Mouse (Mus musculus): ENCODE results near the gene Plekho2. TPM values are rescaled to one million over a fixed set of nuclear protein-coding genes. Genes with fewer than 3 reads are reported as not detected.

The Plekho2 gene
- polyA plus RNA-seq, 1 experiment from 2014 or later: 4.5 TPM

DNA sequence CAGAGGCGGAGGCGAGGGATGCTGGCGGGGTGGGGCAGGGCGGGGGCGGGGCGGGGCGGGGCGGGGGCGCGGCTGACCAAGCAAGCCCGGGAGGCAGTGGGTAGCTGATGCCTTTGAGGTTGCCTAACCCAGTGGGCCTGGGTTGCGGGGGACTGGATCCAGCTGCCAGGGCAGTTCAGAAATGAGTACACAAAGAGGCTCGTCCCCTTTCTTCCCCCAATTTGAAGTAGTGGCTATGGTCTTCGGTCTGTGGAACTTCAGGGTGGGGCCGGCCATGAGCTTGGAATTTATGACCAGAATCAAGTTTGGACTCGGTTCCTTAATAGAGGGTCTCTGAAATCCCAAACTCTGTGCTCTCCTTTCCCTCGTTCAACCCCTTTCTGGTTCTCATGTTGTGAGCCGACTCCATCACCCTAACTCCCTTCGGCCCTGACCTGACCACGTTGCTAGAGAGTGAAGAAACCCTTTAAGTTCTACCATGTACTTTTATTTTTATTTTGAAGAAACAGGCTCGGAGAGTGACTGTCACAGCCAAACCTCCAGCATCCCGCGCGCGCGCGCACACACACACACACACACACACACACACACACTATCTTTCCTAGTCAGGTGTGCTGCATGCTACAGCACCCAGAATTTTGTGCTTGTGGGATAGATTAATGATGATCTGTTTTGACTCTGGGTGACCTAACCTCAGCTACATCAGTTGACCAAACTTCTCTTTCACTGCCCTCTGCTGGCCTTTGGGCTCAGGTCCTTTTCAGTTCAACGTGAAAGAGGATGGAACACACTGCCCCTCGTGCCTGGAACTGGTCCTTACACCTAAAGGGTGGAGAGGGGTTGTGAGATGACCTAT is 789 bp upstream of the Plekho2 start:
- Histone ChIP-seq H3K9me3 (no peaks in the 10 kb centered on the region), H3K4me2 (peak overlapping the region; percentile 90), H3K9ac (peak overlapping the region; percentile 47), H3K27me3 (replicated peaks) (no peaks in the 10 kb centered on the region), H3K27ac (peak overlapping the region; percentile 65; the same call in 1 of the 2 replicates), H3K4me3 (peak overlapping the region; percentile 58), H3K36me3 (replicated peaks) (no peaks in the 10 kb centered on the region), H3K4me1 (peaks cover 19% of the 10 kb centered on the region)
- peak; percentile 77 for ATAC-seq (replicated peaks)
- 4% methylated on average over 23 of the region's 29 CpGs for WGBS

DNA sequence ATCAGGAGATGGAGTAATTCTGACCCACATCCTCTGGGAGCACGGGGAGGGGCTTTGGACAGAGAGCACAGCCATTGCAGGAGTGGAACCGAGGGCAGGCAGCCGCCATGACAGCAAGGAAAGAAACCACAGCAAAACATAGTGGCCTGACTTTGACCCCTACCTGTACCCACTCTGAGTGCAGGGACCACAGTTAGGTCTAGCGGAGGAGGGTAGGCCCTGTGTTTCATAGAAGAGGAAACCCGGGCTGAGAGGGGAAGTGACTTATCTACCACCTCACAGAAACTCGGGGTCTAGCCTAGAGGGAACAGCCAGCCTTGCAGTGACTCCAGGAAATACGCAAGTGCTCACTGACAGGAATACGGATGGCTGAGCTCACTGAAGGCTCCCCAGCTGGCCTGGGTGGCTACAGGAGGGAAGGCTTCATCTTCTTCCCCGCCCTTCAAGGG is 1.0 kb downstream of the Plekho2 start:
- WGBS: 61% methylated on average over 9 of the region's 9 CpGs
- H3K4me2 ChIP-seq: peak overlapping the region; percentile 90
- no peak for ATAC-seq (replicated peaks)
- no peaks in the 10 kb centered on the region for H3K27me3 ChIP-seq (replicated peaks)
- H3K4me3 ChIP-seq: peak overlapping the region; percentile 58; the same call in 1 of the 2 replicates
- no peak overlapping the region for H3K27ac ChIP-seq
- H3K9ac ChIP-seq: no peak overlapping the region
- no peaks in the 10 kb centered on the region for H3K36me3 ChIP-seq (replicated peaks)
- no peaks in the 10 kb centered on the region for H3K9me3 ChIP-seq
- H3K4me1 ChIP-seq: peaks cover 19% of the 10 kb centered on the region

DNA sequence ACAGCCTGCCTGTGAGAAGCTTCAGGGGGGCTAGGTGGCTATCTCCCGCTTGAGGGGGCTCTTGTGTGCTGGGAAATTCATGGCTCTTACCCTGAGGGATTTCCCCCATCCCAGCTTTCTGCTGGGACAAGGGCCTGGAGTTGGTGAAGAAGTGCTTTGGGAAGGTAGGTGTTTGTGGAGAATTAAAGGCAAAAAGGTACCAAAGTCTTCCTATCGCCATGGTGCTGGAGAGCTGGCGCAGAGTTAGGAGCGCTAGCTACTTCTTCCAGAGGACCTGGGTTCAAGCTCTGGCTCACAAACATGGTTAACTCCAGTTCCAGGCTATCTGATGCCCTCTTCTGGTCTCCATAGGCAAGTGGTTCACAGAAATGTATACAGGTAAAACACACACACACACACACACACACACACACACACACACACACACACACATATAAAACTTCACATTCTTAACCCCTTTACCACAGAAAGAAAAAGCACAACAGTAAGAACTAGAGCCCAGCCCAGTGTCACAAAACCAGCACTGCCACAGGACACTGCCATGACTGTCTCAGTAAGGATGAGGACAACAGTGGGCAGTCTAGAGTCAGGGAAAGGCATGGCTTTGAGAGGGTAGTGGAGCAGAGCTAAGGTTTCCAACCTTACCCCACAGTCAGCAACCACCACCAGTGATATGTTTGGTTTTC is 2.2 kb downstream of the Plekho2 start:
- Histone ChIP-seq H3K4me1 (peaks cover 19% of the 10 kb centered on the region), H3K27ac (no peak overlapping the region), H3K4me3 (no peak overlapping the region), H3K4me2 (no peak overlapping the region), H3K36me3 (replicated peaks) (no peaks in the 10 kb centered on the region), H3K9me3 (no peaks in the 10 kb centered on the region), H3K27me3 (replicated peaks) (no peaks in the 10 kb centered on the region), H3K9ac (no peak overlapping the region)
- WGBS: 82% methylated on average over 4 of the region's 4 CpGs
- ATAC-seq (replicated peaks): no peak

DNA sequence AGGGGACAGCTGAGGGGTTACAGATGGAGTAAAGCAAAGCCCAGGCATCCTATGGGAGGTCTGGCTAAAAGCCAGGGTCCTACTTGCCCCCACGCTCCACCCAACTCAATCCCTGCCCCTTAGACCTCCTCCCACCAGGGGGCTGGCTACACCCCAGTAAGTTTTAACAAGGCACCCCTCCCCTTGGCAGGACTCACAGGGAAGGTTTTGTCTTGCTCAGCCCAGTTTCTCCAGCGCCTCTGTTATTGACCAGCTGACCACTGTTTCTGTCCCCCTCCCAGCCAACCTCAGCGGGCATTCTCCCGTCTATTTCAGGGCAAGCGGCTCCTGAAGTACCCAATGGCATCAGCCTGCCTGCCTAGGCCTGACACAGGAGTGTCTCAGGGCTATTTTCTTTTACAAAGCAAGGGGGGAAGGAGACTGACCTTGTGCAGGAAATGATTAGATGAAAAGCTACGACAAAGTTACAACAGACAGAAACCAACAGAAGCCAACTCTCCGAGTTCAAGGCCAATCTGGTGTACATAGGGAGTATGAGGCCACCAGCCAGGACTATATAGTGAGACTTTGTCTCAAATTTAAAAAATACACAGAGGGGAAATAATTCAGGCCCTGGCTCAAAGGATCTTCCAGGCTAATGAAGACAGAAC is 2.9 kb downstream of the Plekho2 start:
- Histone ChIP-seq H3K4me3 (no peak overlapping the region), H3K36me3 (replicated peaks) (no peaks in the 10 kb centered on the region), H3K27me3 (replicated peaks) (no peaks in the 10 kb centered on the region), H3K4me1 (peaks cover 19% of the 10 kb centered on the region), H3K27ac (no peak overlapping the region), H3K9ac (no peak overlapping the region), H3K4me2 (no peak overlapping the region), H3K9me3 (no peaks in the 10 kb centered on the region)
- ATAC-seq (replicated peaks): no peak
- 27% methylated on average over 7 of the region's 7 CpGs for WGBS

DNA sequence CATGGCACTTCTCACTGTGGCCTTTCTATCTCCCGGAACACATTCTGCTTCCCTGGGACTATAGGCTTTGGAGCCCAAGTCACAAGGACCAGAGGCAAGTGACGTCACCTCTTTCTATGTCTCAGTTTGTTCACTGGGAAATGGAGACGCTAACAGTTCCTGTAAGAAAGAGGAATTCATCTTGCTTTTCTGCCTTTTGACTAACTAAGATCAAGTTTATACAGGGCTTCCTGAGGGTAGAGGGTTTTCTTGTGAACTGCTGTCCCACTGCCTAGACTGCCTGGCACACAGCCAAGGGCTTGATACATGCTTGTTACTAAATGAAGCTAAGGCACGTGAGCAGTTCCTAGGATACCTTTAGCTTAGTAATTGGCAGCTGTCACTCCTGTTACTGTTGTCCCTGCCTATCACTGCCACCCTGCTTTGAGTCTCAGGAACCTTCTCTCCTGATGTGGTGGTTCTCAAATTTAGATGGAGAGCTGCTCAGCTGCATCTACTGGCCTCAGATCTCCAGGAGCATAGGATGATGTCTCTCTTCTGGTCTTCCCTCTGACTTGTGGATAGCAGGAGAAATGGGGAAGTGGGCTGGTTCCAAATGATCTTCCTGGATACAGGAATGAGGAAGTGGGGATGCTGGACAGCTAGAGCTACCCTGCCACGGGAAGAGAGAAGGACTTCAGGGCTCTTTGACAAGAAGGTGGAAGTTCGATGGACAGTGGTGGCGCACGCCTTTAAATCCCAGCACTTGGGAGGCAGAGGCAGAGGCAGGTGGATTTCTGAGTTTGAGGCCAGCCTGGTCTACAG is 4.2 kb downstream of the Plekho2 start:
- H3K4me3 ChIP-seq: no peak overlapping the region
- H3K27me3 ChIP-seq (replicated peaks): no peaks in the 10 kb centered on the region
- no peak for ATAC-seq (replicated peaks)
- no peak overlapping the region for H3K9ac ChIP-seq
- H3K9me3 ChIP-seq: no peaks in the 10 kb centered on the region
- H3K4me2 ChIP-seq: no peak overlapping the region
- peaks cover 16% of the 10 kb centered on the region; the same call in 1 of the 2 replicates for H3K4me1 ChIP-seq
- H3K27ac ChIP-seq: no peak overlapping the region
- 72% methylated on average over 8 of the region's 8 CpGs for WGBS
- no peaks in the 10 kb centered on the region for H3K36me3 ChIP-seq (replicated peaks)

DNA sequence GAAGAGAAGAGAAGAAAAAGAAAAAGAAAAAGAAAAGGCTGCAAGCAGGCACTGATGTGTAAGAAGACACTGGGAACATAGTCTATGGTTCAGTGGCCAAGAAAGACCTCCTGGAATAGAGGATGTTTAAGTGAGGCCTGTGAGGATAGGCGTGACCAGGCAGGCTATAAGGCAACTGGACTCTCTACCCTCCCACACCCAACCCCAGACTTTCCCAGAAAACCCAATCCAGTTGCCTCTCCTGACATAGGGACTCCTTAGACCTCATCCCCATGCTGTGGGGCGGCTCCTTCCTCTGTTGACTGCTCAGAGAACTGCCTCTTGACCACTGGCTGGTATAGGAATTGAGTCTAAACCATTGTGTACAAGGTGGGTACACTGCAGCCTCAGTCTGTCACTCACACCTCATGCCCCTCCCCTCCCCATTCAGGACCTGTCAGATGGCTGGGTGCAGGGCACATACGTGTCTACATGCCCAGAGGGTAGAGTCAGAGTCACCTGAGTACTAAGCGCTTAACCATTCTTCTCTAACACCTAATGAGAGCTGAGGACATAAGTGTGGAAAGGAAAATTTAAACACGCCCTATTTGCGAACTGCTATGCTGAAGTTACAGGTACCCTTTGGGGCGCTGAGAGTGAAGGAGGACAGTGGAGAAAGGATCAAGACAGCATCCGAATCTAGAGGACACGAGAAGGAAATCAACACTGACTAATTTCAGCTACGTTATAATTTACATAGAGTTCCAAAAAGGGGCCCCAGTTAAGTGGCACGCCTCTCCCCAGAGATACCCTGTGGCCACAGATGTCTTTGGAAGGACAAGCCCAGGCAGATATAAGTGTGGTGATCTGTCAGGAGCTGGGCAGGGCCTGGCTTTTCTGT is 5.1 kb downstream of the Plekho2 start:
- no peak overlapping the region for H3K4me2 ChIP-seq
- ATAC-seq (replicated peaks): no peak
- no peak overlapping the region for H3K4me3 ChIP-seq
- no peak overlapping the region for H3K27ac ChIP-seq
- 84% methylated on average over 11 of the region's 11 CpGs for WGBS
- no peak overlapping the region for H3K9ac ChIP-seq
- no peaks in the 10 kb centered on the region for H3K9me3 ChIP-seq
- H3K27me3 ChIP-seq (replicated peaks): no peaks in the 10 kb centered on the region
- peaks cover 15% of the 10 kb centered on the region; the same call in 1 of the 2 replicates for H3K4me1 ChIP-seq
- no peaks in the 10 kb centered on the region for H3K36me3 ChIP-seq (replicated peaks)

DNA sequence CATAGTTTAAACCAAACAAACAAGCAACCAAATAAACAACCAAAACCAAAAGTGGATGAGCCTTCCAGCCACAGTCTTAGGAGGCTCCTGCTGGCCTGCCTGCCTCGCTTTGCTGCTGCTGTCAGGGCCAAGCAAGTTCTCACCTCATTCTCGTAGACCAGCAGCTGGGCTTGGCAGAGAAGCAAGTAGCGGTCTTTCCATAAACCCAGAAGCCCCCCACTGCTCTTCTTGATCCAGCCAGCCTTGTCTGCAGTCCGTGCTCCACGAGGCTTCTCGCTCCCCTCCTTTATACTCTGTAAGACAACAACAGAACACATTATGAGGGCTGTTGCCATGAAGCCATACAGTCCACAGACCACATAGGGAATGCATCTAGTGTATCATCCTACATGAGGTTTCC is 7.0 kb downstream of the Plekho2 start:
- ATAC-seq (replicated peaks): no peak
- 69% methylated on average over 6 of the region's 6 CpGs for WGBS

DNA sequence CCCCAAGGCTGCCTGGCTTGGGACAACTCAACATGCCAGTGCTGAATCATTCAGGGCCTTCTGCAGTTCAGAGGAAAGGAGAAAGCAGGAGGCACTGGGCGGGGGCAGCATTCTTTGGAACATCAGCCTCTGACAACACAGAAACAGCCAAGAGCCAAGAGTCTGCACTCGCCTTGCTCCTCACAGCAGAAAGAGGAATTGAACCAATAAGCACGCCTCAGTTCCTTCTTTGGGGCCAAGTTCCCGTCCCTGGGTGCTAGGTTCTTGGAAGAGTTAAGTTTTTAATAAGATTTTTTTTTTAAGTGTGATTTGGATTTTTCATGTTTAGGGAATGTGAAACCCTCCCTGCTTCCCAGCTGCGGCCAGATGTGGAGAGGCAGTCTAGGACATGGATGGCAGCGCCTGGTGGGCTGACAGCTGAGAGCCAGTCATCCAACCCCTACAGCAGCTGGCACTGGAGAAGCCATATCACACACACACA is 10.3 kb downstream of the Plekho2 start:
- no peak overlapping the region for H3K4me2 ChIP-seq
- 88% methylated on average over 6 of the region's 6 CpGs for WGBS

More for the DNA sequence above, 7.0 kb downstream of the Plekho2 start:
- no peaks in the 10 kb centered on the region for H3K27me3 ChIP-seq (replicated peaks)
- no peaks in the 10 kb centered on the region for H3K36me3 ChIP-seq (replicated peaks)
- H3K4me1 ChIP-seq: peaks cover 8% of the 10 kb centered on the region; the same call in 1 of the 2 replicates
- H3K4me2 ChIP-seq: no peak overlapping the region
- no peak overlapping the region for H3K4me3 ChIP-seq
- H3K9me3 ChIP-seq: no peaks in the 10 kb centered on the region
- no peak overlapping the region for H3K27ac ChIP-seq
- H3K9ac ChIP-seq: no peak overlapping the region

DNA sequence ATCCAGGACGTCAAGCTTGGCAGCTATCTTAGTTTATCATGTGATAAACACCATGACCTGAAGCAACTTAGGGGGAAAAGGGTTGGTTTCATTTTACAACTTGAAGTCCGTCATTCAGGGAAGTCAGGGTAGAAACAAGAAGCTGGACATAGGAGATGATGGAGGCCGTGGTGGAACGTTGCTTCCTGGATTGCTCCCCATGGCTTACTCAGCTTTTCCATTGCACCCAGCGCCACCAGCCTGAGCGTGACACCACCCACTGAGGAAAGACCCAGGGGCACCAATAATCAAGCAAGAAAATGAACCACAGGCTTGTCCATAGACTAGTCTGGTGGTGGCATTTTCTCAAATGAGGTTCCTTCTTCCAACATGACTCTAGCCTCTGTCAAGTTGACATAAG is 11.1 kb downstream of the Plekho2 start:
- no peak for ATAC-seq (replicated peaks)

More for the DNA sequence above, 10.3 kb downstream of the Plekho2 start:
- H3K9me3 ChIP-seq: no peaks in the 10 kb centered on the region
- H3K27me3 ChIP-seq (replicated peaks): no peaks in the 10 kb centered on the region
- H3K27ac ChIP-seq: no peak overlapping the region
- H3K4me1 ChIP-seq: no peaks in the 10 kb centered on the region
- no peak overlapping the region for H3K9ac ChIP-seq
- no peaks in the 10 kb centered on the region for H3K36me3 ChIP-seq (replicated peaks)
- H3K4me3 ChIP-seq: no peak overlapping the region
- no peak for ATAC-seq (replicated peaks)

DNA sequence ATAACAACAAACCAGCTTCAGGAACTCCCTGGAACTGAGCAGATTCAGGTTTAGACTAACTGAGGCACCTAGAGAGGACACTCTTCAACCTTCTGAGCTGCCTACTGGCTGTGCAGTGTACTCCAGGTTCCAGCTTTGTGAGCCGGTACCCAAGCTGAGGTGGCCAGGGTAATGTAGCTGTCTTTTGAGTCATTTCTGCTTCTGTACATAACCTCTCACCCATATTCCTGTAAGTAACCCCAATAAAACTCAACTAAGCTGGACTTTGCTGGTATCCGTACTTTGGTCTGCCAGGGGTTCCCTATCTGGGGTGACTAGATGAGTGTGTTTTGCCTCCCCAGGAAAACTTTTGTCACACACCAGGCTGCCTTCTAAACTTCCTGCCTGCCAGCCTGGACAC is 15.1 kb downstream of the Plekho2 start:
- Histone ChIP-seq H3K27ac (no peak overlapping the region), H3K4me2 (no peak overlapping the region), H3K27me3 (replicated peaks) (no peaks in the 10 kb centered on the region), H3K4me1 (no peaks in the 10 kb centered on the region; the same call in 1 of the 2 replicates), H3K9ac (no peak overlapping the region), H3K9me3 (no peaks in the 10 kb centered on the region), H3K36me3 (replicated peaks) (no peaks in the 10 kb centered on the region), H3K4me3 (no peak overlapping the region)
- no peak for ATAC-seq (replicated peaks)
- 99% methylated on average over 2 of the region's 2 CpGs for WGBS

More for the DNA sequence above, 11.1 kb downstream of the Plekho2 start:
- Histone ChIP-seq H3K9ac (no peak overlapping the region), H3K27me3 (replicated peaks) (no peaks in the 10 kb centered on the region), H3K36me3 (replicated peaks) (no peaks in the 10 kb centered on the region), H3K4me2 (no peak overlapping the region), H3K4me3 (no peak overlapping the region), H3K9me3 (no peaks in the 10 kb centered on the region), H3K4me1 (no peaks in the 10 kb centered on the region), H3K27ac (no peak overlapping the region)
- 92% methylated on average over 6 of the region's 6 CpGs for WGBS

DNA sequence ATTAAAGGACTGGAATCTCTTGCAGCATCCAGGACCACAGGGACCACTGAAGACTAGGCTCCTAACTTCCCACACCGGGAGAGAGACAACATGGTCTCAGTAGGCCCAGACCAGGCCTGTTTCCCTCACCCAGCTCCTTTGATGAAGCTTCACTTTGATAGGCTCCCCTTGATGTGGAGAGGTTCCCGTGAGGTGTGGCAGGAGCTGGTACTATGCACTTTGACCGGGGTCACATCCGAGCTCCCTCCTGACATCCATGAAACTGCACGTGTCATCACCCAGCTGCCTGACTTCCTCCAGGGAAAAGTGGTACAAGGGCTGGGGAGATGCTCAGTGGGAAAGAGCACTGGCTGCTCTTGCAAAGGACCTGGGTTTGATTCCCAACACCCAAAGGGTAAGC is 16.8 kb downstream of the Plekho2 start:
- no peak overlapping the region for H3K4me2 ChIP-seq
- no peak overlapping the region for H3K4me3 ChIP-seq
- H3K9ac ChIP-seq: no peak overlapping the region
- 93% methylated on average over 5 of the region's 5 CpGs for WGBS
- H3K9me3 ChIP-seq: no peaks in the 10 kb centered on the region
- ATAC-seq (replicated peaks): no peak
- no peaks in the 10 kb centered on the region for H3K36me3 ChIP-seq (replicated peaks)
- H3K4me1 ChIP-seq: no peaks in the 10 kb centered on the region; the same call in 1 of the 2 replicates
- H3K27ac ChIP-seq: no peak overlapping the region
- H3K27me3 ChIP-seq (replicated peaks): no peaks in the 10 kb centered on the region

All from midbrain, embryonic 15.5 days (tissue).